Mouse (Mus musculus) spleen, adult 18-20 months (tissue): Measurements from ENCODE around the gene Amigo3.
"Not testable (repeated sequence)": the region's sequence is repeated elsewhere in the genome, so short reads cannot be mapped to it uniquely, and the experiment has no call there.

Source experiments
- DNase-seq, 2 experiments: peaks; one replicate each; pipeline ENCODE4 v3.0.0; 2022; ENCODE audit warnings: mixed read lengths in 2 of 2

Amigo3 gene

DNA sequence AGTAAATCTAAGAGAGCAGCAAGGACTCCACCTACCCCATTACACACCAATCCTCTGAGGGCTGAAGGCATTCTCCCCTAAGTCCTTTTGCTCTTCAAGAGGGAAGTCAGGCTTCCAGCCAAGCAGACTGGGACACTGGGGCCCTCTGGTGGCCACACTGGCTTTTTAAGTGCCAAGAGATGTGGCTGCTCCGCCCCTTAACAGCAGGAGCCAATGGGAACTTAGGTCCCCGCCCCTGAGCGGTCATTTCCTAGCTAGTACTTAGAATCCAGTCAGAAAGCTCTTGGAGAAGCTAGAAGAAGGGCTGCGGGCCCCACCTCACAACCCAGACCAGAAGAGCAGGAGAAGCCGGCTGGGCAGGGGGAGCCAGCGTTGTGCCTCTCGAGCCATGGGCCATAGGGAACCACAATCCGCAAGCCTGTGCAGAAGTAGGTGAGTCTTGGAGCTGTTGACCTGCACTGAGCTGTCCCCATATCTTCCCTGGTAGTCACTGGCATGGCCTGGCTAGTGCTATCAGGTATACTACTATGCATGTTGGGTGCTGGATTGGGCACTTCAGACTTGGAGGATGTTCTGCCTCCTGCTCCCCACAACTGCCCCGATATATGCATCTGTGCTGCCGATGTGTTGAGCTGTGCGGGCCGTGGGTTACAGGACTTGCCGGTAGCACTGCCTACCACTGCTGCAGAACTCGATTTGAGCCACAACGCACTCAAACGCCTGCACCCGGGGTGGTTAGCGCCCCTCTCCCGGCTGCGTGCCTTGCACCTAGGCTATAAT lies at the start of gene Amigo3:
Gene Amigo3 (plus strand): TSS at position 275 of the 780 bp plus-strand sequence.
- DNase-seq = peak; percentile 90 to 96

DNA sequence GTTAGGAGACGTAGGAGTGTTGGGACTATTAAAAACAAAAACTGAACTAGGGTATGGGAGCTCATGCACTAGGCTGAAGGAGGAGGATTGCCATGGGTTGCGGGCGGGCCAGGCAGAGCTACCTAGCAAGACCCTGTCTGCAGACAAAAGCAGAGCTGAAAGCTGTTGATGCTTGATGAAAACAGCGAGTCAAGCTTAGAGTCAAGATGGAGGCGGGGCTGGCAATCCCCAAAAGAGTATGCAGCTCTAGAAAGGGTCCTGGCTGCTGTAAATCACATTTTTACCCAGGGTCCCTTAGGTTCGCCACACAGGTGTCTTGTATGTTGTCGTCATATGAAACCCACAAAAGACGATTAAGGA lies 49.4 kb upstream of the Amigo3 start:
- DNase-seq = peak in 1 of 2 experiments; percentile 16

DNA sequence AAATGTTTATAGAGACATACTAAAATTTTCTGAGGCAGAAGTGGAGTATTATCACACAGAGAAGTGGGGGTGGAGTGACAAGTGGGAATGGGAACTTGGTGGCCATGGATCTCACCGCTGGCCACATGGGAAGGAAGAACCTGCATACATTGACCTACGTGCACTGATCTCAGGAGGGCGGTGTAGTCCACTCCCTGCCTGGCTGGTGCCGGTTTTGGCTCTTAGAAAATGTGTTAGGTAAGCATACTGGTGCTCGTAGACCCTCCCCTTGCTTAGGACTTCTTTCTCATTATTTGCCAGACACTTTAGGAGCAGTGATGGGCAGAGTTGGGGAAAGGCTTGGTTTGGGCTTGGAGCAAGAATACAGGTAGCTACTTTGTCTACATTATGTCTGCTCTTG lies 44.9 kb upstream of the Amigo3 start:
- no peak for DNase-seq

DNA sequence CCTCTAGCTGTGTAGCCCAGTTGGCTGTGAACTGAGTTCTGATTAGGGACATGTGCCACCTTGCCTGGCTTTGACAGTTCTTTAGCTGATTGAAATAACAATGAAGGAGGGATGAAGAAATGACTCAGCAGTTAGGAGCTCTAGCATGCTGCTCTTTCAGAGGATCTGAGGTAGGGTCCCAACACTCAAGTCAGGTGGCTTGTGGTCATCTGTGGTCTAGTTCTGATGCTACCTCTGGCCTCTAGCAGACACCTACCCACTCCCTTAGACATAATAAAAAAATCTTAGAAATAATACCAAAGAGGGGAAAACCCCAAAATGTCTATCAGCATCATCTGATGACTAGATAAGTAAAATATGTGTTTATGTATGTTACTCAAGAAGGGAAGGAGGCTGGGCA lies 42.6 kb upstream of the Amigo3 start:
- no peak for DNase-seq

- not testable (repeated sequence) for DNase-seq
Observed at GRCm38 (mm10) chr9:108013577-108013976, 39.4 kb upstream of the Amigo3 start.

DNA sequence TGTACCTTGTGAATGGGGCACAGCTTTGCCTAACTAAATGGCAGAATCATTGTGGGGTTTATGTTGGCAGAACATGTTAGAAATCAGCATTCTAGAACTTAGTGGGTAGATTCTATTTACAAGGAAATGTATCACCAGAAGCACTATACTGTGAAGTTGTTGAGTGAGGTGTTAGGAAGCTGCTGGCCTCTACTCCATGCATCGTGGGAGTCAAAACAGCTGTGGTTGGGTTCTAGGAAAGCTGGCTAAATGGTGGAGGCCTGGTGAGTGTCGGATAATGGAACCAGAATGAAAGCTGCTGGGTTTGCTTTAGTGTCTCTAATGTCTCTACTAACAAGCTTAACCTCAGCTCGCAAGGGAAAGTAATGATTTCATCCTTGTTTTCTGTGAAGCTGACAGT lies 35.8 kb upstream of the Amigo3 start:
- no peak for DNase-seq

- no peak for DNase-seq
Observed at GRCm38 (mm10) chr9:108020741-108021140, 32.2 kb upstream of the Amigo3 start.

- no peak for DNase-seq
Observed at GRCm38 (mm10) chr9:108023216-108023615, 29.7 kb upstream of the Amigo3 start.

- no peak for DNase-seq
Observed at GRCm38 (mm10) chr9:108026584-108026983, 26.4 kb upstream of the Amigo3 start.

- no peak for DNase-seq
Observed at GRCm38 (mm10) chr9:108027867-108028266, 25.1 kb upstream of the Amigo3 start.

GRCm38 (mm10) chr9:108032126-108032525 lies 20.8 kb upstream of the Amigo3 start:
- DNase-seq = no peak

- DNase-seq = no peak
Observed at GRCm38 (mm10) chr9:108035331-108036156, 17.4 kb upstream of the Amigo3 start.

GRCm38 (mm10) chr9:108044751-108045492 lies 8.0 kb upstream of the Amigo3 start:
- no peak for DNase-seq

GRCm38 (mm10) chr9:108046582-108046981 lies 6.4 kb upstream of the Amigo3 start:
- no peak for DNase-seq

GRCm38 (mm10) chr9:108047601-108048565 lies 5.1 kb upstream of the Amigo3 start:
- no peak for DNase-seq

DNA sequence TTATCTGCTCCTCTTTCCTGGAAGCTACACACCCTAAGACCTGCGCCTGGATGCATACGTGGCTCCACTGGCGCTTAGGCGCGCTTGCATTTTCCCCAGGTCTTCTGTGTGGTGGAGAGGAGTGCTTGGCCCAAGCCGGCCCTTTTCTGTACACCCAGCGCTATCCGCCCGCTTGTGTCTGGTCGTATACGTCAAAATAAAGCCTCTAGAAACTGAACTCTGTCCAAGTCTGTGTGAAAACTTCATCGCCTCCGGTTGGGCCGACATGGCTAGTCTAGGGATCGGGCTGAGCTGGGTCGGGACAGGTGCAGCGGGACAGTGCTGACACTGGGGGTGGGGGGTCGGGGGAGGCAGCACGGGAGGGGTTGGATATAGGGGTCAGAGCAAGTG lies 4.4 kb upstream of the Amigo3 start:
- no peak for DNase-seq

DNA sequence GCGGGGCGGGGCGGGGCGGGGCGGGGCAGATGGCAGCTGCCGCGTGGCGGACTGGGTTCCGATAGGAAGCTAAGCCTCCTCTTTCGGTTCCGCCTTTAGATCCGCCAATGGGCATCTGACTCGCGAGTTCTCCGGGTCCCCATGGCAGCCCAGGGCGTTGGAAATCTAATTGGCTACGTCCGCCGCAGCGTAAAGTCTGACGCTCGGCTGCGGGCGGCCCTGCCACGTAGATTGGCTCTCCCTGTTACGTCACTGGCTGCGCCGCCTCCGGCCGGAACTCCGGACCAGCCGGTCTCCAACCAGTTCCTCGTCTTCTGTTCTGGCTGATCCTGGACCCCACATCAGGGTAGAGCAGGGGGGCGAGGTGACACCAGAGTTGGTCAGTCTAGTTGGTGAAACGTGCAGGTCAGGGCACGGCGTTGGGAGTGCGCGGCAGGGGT lies 3.9 kb upstream of the Amigo3 start, which contains the start of gene Gmppb:
Gene Gmppb (plus strand): TSS at position 227 of the 440 bp plus-strand sequence.
- DNase-seq = peak; percentile 89 to 96

DNA sequence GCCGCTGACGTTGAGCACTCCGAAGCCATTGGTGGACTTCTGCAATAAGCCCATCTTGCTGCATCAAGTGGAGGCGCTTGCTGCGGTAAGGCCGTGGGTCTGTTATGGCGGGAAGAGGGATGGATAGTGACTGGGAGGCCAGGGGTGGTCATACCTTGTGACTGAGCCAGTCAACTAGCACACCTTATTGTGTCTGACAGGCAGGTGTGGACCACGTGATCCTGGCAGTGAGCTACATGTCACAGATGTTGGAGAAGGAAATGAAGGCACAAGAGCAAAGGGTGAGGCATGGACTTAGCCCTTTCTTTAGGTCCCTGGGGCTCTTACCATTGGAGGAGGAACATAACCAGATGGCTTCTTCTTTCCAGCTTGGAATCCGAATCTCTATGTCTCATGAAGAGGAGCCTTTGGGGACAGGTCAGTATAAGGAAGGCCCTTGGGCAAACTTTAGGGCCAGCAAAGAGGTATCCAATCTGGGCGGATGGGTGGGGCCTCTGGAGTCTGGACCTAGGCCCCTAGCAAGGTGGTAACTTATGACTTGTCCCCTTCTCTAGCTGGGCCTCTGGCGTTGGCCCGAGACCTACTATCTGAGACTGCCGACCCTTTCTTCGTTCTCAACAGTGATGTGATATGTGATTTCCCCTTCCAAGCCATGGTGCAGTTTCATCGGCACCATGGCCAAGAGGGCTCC lies 3.3 kb upstream of the Amigo3 start:
- DNase-seq = no peak

DNA sequence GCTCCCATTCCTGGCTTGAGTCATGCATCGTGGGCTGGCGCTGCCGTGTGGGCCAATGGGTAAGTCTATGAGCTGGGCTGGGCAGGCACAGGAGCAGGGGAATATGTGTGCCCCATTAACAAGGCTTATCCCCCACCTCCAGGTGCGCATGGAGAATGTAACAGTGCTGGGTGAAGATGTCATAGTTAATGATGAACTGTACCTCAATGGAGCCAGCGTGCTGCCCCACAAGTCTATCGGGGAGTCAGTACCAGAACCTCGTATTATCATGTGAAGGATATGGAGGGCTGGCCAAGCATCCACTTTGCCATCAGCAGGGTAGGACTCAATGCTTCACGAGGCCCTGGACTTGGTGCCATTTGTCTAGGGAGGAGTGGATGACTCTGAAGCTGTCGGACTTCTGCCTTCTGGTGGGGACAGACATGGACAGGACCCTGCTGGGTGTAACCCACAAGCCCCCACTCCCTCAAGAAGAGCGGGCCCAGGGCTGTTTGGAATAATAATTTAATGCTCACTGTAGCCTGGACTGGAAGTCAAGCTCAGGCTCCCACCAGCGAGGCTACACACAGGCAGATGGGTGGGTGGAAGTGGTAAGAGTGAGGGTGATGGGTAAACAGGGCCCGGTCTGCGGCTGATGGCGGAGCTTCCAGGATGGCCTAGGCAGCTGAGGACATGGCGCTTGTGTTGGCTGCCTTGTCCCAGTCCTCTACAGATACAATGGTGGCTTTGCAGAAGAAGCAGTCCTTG lies 1.6 kb upstream of the Amigo3 start:
- DNase-seq = no peak

DNA sequence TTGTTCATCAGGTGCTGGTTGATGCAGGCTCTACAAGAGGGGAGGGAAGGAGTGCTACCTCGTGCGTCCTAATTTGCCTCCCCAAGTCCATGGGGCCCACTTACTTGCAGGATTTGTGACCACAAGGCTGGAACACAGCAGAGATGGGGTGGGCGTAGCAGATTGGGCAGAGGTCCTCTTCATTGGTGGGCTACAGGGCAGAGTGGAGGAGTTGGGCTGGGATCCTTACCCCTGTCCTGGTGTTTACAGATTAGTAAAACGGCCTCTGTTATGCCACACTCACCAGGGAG lies 1.1 kb upstream of the Amigo3 start:
- DNase-seq = no peak

GRCm38 (mm10) chr9:108052411-108052810 lies 548 bp upstream of the Amigo3 start:
- no peak for DNase-seq
